Mouse (Mus musculus) inflammation-experienced regulatory T-cells, adult 16 weeks (primary cell): ENCODE data around the gene Serpinb9f. TPM values are rescaled to one million over a fixed set of nuclear protein-coding genes. Genes with fewer than 3 reads are reported as not detected.

Source experiments
- polyA plus RNA-seq: library from polyadenylated mRNA; unstranded; fragments of 100-300 nt; shearing (Covaris generic); gene quantifications from one replicate; pipeline ENCODE4 v1.2.1, GENCODE M21; 2017

Gene Serpinb9f
- not detected for polyA plus RNA-seq

GRCm38 (mm10) chr13:33323777-33324176 is at the start of gene Serpinb9f:
TSS of gene Serpinb9f (plus strand) at chr13:33324077.

Other genes starting within 250 kb of the Serpinb9f start
- not detected for gene Serpinb1b, start 245.5 kb upstream of the Serpinb9f start, polyA plus RNA-seq
- not detected for gene Serpinb9c, start 164.3 kb upstream of the Serpinb9f start, polyA plus RNA-seq
- not detected for gene Serpinb9d, start 131.1 kb upstream of the Serpinb9f start, polyA plus RNA-seq
- gene Serpinb9e, start 74.5 kb upstream of the Serpinb9f start, polyA plus RNA-seq, result 0.17 TPM
- not detected for gene Gm11397, start 71.7 kb downstream of the Serpinb9f start, polyA plus RNA-seq
- gene Serpinb9g, start 160.7 kb downstream of the Serpinb9f start, polyA plus RNA-seq, result not detected